Mouse (Mus musculus) G1E (cell line): ENCODE measurements at regions not wholly inside any gene's neighbourhood (a gene's known extent, or its start where the extent isn't known, plus 50 kb on each side); places are given as distances from the start of the nearest gene placed in this dataset.

ENCODE experiments used
- CTCF ChIP-seq: IDR thresholded peaks from 2 replicates; pipeline ENCODE4 v1.5.1; 2012; ENCODE audit warnings: low read depth, low read length, inconsistent platforms, mixed read lengths
- GATA1 ChIP-seq: IDR thresholded peaks from 2 replicates; pipeline ENCODE4 v1.6.1; 2012; ENCODE audit warnings: borderline replicate concordance, low read length, inconsistent platforms, mixed read lengths
- POLR2AphosphoS5 ChIP-seq: IDR thresholded peaks from 2 replicates; pipeline ENCODE4 v1.6.1; 2012; ENCODE audit warnings: low read depth, low read length, inconsistent platforms; ENCODE audit not compliant: insufficient replicate concordance
- TAL1 ChIP-seq: conservative IDR thresholded peaks from 2 replicates; pipeline ENCODE4 v1.6.1; 2012; ENCODE audit warnings: low read depth, low read length, inconsistent platforms, mixed read lengths

DNA sequence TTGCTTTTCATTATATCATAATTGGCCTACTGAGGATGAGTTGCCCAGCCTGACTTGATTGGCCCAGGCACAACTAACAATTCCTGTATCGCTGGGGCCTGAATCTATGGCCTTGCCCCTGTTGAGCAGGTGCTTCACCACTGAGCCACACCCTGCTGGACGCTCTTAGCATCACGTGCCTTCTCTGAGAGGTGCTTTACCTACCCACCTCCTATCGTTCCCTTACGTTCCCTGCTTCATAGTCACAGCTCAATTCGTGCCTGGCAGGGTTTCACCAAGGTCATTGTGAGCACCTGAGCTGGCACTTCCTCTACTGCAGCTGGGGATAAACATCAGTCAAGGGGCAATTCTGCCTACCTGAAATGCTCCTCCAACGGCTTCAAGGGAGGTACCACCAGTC is 312.2 kb downstream of the Tbc1d1 start:
- 0 out of 2 replicates have a peak, but pooled peaks have one; percentile 2 for TF ChIP-seq CTCF
- no peak for TF ChIP-seq GATA1
- TF ChIP-seq POLR2AphosphoS5: no peak
- TF ChIP-seq TAL1: no peak
